ENCODE assay signal across 11 mouse cellular contexts in genomic region chr8:3302131-3302530, GRCm38 (mm10).
"Had no signal": no experiment of that assay in that cellular context is flagged by ENCODE, and none has a peak within 500 bp of the region (broad histone marks: within the 10 kb centered on the region; RNA-seq: fewer than 3 reads in every experiment).

No protein-coding gene starts in this region.

- DNase-seq: lung, adult 18-20 months; lung, embryonic 14.5 days; lung, postnatal 10 days; lung, postnatal 4 days; midbrain, embryonic 14.5 days; retina, postnatal 1 day; right cerebral cortex, adult 18-20 months; right cerebral cortex, postnatal 25 days; right cerebral cortex, postnatal 4 days; thymus, postnatal 14 days; thymus, postnatal 36 days had no signal
